Mouse (Mus musculus) embryonic fibroblast, embryonic 13.5 days (primary cell): ENCODE data around the gene Cd164.

ENCODE experiments used
- CTCF ChIP-seq: IDR thresholded peaks from 2 replicates; pipeline ENCODE4 v1.5.1; 2011; ENCODE audit warnings: mild to moderate bottlenecking, control low read depth, low read length, moderate library complexity, borderline replicate concordance; ENCODE audit not compliant: insufficient read depth
- POLR2A ChIP-seq: IDR thresholded peaks from 2 replicates; pipeline ENCODE4 v1.6.1; 2011; ENCODE audit warnings: low read depth, mild to moderate bottlenecking, control low read depth, low read length, moderate library complexity

- TF ChIP-seq CTCF (no peak), POLR2A (no peak)
Measured at GRCm38 (mm10) chr10:41558401-41558800, 39.2 kb downstream of the Cd164 start.
